Mouse (Mus musculus) left cerebral cortex, postnatal 14 days (tissue): ENCODE measurements around the gene Nrbf2. TPM values are rescaled to one million over a fixed set of nuclear protein-coding genes. Genes with fewer than 3 reads are reported as not detected.

Experiments
- DNase-seq, 2 experiments: peaks; one replicate each; pipeline ENCODE4 v3.0.0; 2021 to 2022; ENCODE audit warnings: low spot score in 2 of 2, mixed read lengths in 1 of 2
- intact Hi-C: fragments of 180-260 bp; cut with DNase I; formaldehyde crosslinking; loops from one replicate; pipeline ENCODE4 v1.15.1; 2025
- total RNA-seq, 2 experiments: library from RNA; stranded (reverse); gene quantifications; 2 replicates each; pipeline ENCODE4 v1.2.3; 2021

Nrbf2 gene
- total RNA-seq, 2 experiments from 2014 or later: 15.7 to 16.1 TPM

DNA sequence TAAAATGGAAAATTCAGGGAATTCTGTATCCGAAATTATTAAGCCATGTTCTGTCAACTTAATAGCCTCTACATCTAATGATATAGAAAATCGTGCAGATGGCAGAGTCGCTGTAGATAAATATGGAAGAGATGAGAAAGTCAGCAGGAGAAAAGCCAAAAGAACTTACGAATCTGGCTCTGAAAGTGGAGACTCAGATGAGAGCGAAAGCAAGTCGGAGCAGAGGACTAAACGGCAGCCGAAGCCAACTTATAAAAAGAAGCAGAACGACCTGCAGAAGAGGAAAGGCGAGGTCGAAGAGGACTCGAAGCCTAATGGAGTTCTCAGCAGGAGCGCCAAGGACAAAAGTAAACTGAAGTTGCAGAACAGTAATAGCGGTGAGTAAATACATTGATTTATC, 58.6 kb downstream of the Nrbf2 start:
- intact Hi-C loops: no loop called here
- no peak for DNase-seq

GRCm38 (mm10) chr10:67226109-67226508, 59.0 kb downstream of the Nrbf2 start:
- intact Hi-C loops: no loop called here
- peak; percentile 52 to 70 for DNase-seq

- intact Hi-C loops: no loop called here
- no peak for DNase-seq
These were observed 59.6 kb downstream of the Nrbf2 start for GRCm38 (mm10) chr10:67225528-67225927.

DNA sequence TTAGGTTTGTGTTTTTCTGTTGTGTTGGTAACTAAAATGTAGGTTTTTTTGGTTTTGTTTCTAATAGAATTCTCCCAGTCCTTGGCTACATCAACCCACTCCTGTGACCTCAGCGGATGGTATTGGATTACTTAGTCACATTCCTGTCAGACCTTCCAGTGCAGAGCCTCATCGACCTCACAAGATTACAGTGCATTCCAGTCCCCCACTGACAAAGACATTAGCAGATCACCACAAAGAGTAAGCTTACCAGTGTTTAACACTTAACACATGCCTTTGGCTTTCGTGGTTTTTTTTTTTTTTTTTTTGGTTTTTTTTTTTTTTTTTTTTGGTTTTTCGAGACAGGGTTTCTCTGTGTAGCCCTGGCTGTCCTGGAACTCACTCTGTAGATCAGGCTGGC, 61.2 kb downstream of the Nrbf2 start:
- DNase-seq: no peak
- intact Hi-C loops: no loop called here

DNA sequence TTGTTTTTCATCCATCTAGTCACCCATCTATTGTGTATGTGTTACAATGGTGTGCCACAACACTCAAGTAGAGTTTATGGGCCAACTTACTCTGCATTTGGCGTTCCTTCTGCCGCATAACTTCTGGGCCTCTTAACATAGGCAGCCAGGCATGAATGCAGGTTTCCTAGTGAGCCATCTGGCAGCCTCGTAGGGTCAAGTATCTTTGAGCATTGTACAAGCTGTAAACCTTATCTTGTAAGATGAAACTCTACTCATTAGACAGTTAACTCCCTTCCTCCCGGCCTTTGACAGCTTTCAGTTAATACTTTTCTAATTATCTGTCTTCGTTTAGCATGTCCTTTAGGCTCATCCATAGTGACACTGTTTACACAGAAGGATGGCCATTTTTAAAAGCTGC, 63.8 kb downstream of the Nrbf2 start:
- no peak for DNase-seq
- intact Hi-C loops: no loop called here

DNA sequence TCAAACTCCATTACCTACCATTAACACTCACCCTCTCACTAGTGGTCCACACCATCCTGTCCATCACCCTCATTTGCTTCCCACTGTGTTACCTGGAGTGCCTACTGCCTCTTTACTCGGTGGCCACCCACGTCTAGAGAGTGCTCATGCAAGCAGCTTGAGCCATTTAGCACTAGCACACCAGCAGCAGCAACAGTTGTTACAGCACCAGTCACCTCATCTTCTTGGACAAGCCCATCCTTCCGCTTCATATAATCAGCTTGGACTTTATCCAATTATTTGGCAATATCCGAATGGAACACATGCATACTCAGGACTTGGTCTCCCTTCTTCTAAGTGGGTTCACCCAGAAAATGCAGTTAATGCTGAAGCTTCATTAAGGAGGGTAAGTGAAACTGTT, 64.9 kb downstream of the Nrbf2 start:
- no peak for DNase-seq
- intact Hi-C loops: no loop called here

GRCm38 (mm10) chr10:67218873-67219565, 66.1 kb downstream of the Nrbf2 start:
- no peak for DNase-seq
- intact Hi-C loops: loop anchor here (10.0 kb wide), 1 partner anchor 314 kb away; no protein-coding TSS in a partner anchor

DNA sequence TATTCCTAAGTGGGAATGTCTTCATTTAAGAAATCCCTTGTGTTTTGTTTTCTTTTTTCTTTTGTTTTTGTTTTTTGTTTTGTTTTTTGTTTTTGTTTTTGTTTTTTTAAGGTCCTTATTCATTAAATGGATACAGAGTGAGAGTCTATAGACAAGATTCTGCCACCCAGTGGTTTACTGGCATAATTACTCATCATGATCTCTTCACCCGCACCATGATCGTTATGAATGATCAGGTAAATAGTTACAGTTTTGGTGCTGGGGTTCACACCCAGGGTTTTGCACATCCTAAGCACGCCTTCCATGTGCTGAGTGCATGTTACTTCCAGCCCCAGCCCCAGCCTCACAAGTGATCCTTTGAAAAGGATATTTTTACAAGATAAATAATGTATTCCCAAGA, 68.2 kb downstream of the Nrbf2 start:
- intact Hi-C loops: loop anchor here (10.0 kb wide), 1 partner anchor 312 kb away; no protein-coding TSS in a partner anchor
- DNase-seq: no peak

Other genes with a start within 250 kb of the Nrbf2 start
- 10 to 100 TPM; 85.6 to 90.5 TPM for gene Jmjd1c, start 189.2 kb downstream of the Nrbf2 start, total RNA-seq
- gene Reep3, start 188.4 kb downstream of the Nrbf2 start, total RNA-seq: 10 to 100 TPM; 24.2 to 26.3 TPM